Comparison of ENCODE assay signal across 8 mouse cellular contexts in the genomic region with DNA sequence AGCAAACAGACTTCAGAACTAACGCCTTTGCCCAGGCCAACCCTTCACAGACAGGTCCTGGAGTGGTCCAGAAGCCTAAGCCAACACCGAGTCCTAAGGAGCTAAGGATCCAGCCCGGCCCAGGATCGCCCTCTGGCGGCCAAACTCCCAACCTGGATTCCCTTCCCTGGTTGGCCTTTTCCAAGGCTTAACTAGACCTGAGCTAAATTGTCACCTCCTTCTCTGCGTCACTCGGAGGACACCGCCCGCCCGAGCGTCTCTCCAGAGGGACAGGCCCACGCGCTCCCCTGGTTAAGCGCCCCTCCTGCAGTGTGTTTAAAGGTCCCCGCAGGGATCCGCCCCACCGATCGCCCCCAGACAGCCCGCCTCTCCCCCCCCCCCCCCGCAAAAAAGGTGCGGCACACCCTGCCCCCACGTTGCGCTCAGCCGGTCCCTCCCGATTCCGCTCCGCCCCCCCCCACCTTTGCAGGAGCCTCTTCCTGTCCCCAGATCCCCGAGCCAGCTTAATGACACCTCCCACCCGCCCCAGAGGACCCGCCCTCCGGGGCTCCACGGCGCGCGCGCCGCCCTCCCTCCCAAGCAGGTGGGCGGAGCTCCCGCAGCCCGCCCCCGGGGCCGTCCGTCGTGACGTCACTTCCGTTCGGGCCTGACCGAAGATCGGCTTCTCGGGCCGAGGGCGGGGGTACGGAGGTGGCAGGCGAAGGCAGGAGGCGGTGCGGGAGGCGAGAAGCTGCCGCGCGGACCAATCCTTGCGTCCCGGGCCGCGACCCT. TPM values are rescaled to one million over a fixed set of nuclear protein-coding genes. Genes with fewer than 3 reads are reported as not detected.
DNase-seq lines count a peak whose midpoint lies in the region; ATAC-seq lines count a peak whose summit lies in the region.

Mlf2 (plus strand) TSS at position 633 of the 771 bp plus-strand sequence.

- H3K9me3 ChIP-seq in hindbrain, embryonic 11.5 days (ENCODE audit: control insufficient read depth, low read length): no peaks in the 10 kb centered on the region

- H3K36me3 ChIP-seq in hindbrain, embryonic 11.5 days (ENCODE audit: control insufficient read depth, insufficient read depth, low read length): peaks cover 11% of the 10 kb centered on the region

- peak within 1 kb of the TSS; percentile 77 for H3K4me2 ChIP-seq in hindbrain, embryonic 11.5 days (replicated peaks; ENCODE audit: low read depth, low read length)

- H3K4me3 ChIP-seq in hindbrain, embryonic 11.5 days (ENCODE audit: low read depth, low read length): peak within 1 kb of the TSS; percentile 86

- no peaks in the 10 kb centered on the region for H3K27me3 ChIP-seq in hindbrain, embryonic 11.5 days (ENCODE audit: control insufficient read depth, insufficient read depth, low read length)

- peak within 1 kb of the TSS; percentile 93 for H3K9ac ChIP-seq in hindbrain, embryonic 11.5 days (ENCODE audit: low read depth, low read length)

- DNase-seq in MN1 (ENCODE audit: low spot score): peak; percentile 98
- peak; percentile 100 for DNase-seq in cerebellum, adult 9-10 months
- peak; percentile 97 to 100 for DNase-seq in frontal cortex, adult 2 months (ENCODE audit: extremely low spot score in 1 of 2, low spot score in 1 of 2)
- peak; percentile 99 for DNase-seq in hindbrain, embryonic 11.5 days (ENCODE audit: low spot score)
- DNase-seq in layer of hippocampus, postnatal 10 days (ENCODE audit: low spot score in 2 of 2): peak; percentile 98 to 99
- DNase-seq in lung, postnatal 10 days: peak; percentile 99
- DNase-seq in ovary, postnatal 36 days (ENCODE audit: low spot score): peak; percentile 99
- DNase-seq in thymus, postnatal 25 days: peak; percentile 99

- WGBS in hindbrain, embryonic 11.5 days: under 1% methylated on average over 56 of the region's 64 CpGs

- peaks cover 6% of the 10 kb centered on the region; the same call in 1 of the 2 replicates for H3K4me1 ChIP-seq in hindbrain, embryonic 11.5 days (replicated peaks; ENCODE audit: control insufficient read depth, insufficient read depth, low read length)

- peak; percentile 95 for ATAC-seq in hindbrain, embryonic 11.5 days (ENCODE audit: low FRiP score)

- peak within 1 kb of the TSS; percentile 91 for H3K27ac ChIP-seq in hindbrain, embryonic 11.5 days (ENCODE audit: low read depth, low read length)

RNA-seq across cellular contexts. Expression of gene Mlf2, which starts in this region (rescaled TPM):
- 689 and 754 TPM in 2 replicates for polyA plus RNA-seq in frontal cortex, adult 2 months (2012; rRNA removed)
- polyA plus RNA-seq in hindbrain, embryonic 11.5 days (2014; fragmentation: Nextera tagmentation; extraction: Ambion mirVana): 443 and 465 TPM in 2 replicates
- total RNA-seq in layer of hippocampus, postnatal 10 days (2021): 100 to 1,000 TPM; 609 to 620 TPM

Comparison
In these comparisons a context has a peak if more than half of its experiments do, and no peak if none do; other contexts are left out.
1. Peak in every context shown above with its lines: DNase-seq, ATAC-seq, H3K4me3 ChIP-seq and H3K27ac ChIP-seq.